Mouse (Mus musculus) G1E (cell line): Measurements from ENCODE around the gene Galnt17.

Source experiments
- CTCF ChIP-seq: IDR thresholded peaks from 2 replicates; pipeline ENCODE4 v1.5.1; 2012; ENCODE audit warnings: low read depth, low read length, inconsistent platforms, mixed read lengths
- POLR2AphosphoS5 ChIP-seq: IDR thresholded peaks from 2 replicates; pipeline ENCODE4 v1.6.1; 2012; ENCODE audit warnings: low read depth, low read length, inconsistent platforms; ENCODE audit not compliant: insufficient replicate concordance

- no peak for TF ChIP-seq CTCF
- TF ChIP-seq POLR2AphosphoS5: no peak
Observed at GRCm38 (mm10) chr5:131184566-131184965, 123.7 kb downstream of the Galnt17 start.
